Mouse (Mus musculus): ENCODE data around the gene Slc4a11. TPM values are rescaled to one million over a fixed set of nuclear protein-coding genes. Genes with fewer than 3 reads are reported as not detected.

The Slc4a11 gene
- total RNA-seq (2014; fragmentation: Nextera tagmentation) (0.32 and 5.7 TPM in 2 replicates), total RNA-seq (2017) (0.52 TPM in 1 of 2 replicates, not detected in the other)

DNA sequence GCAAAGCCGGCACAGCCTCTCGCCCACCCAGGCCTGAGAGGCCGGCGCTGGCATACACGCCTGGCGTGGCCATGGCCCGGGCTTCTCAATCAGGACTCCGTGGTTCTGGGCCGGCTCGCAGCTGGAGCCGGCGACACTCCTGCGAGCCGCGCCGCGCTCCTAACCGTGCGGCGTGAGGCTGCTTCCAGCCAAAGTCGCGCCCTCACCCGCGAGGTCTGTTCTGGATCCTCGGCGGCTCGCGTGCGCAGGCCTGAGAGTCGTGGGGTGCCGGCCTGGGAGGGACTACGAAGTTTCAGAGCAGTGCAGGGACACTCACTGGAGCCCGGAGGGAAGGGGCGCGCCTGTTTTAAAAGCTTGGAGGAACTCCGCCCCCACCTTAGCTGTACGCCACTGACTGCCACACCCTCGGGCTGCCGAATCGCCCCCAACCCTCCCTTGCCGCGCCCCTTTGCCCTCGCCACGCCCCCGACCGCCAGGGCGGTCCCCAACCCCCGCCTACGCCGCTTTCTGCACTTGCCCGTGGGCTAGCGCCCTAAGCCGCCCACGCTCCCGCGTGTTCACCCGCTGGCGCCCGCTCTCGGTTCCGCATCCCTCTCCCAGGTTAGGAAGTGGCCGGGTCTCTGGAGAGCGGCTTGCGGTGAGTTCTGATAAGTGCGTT is at the start of gene Slc4a11:
Gene Slc4a11, minus strand, starts transcription at position 367 of the 658 bp plus-strand sequence.
- peak; percentile 89 for ATAC-seq (replicated peaks; ENCODE audit: poor library complexity, severe bottlenecking)

DNA sequence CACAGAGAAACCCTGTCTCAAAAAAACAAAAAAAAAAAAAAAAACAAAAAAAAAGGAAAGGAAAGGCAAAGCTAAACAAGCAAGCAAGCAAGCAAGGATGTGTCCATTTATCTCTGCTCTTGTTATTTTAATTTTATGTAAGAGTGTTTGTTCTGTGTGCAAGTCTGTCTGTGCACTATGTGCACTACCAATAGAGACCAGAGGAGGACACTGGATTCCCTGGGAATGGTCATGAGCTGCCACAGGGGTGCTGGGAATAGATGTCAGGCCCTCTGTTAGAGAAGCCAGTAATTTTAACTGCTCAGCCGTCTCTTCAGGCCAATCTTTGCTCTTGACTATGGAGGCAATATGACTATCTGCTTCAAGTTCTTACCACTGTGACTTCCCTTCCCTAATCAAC is 46.3 kb upstream of the Slc4a11 start:
- ATAC-seq (replicated peaks; ENCODE audit: poor library complexity, severe bottlenecking), result no peak

- ATAC-seq (replicated peaks; ENCODE audit: poor library complexity, severe bottlenecking), result no peak
Measured at GRCm38 (mm10) chr2:130740096-130740495, 42.8 kb upstream of the Slc4a11 start.

- no peak for ATAC-seq (replicated peaks; ENCODE audit: poor library complexity, severe bottlenecking)
Measured at GRCm38 (mm10) chr2:130738019-130738418, 40.7 kb upstream of the Slc4a11 start.

DNA sequence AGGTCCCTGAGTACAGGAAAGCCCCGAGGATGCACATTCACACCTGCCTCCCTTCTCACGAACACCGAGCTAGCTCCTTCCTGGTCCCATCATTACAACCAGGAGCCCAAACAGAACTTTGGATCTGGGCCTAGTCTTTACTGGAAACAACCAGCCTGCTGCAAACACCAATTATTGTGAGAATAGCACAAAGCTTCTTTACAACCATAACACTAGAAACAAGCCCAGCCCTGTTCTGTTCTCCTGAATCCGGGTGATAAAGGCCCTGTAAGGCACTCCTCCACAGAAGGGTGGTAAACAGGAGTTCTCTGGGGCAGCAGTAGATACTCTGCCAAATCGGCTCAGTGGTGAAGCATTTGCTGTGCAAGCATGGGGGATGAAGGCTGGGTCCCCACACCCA is 38.0 kb upstream of the Slc4a11 start:
- ATAC-seq (replicated peaks; ENCODE audit: poor library complexity, severe bottlenecking), result no peak

DNA sequence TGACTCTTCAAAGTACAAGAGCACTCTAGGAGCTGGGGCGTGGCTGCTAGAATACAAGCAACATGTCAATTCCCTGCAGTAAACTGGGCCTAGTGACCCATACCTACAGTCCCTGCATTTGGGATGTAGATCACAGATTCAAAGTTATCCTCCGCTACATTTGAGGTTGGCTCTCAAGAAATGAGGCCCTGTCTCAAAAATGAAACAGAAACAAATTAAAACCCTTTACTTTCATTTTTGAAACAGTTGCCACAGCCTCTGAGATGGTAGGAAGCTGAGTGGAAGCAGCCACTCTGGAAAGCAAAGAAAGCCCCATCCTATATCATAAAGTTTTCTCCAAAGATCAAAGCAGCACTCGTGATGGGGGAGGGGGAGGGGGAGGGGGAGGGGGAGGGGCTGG is 36.1 kb upstream of the Slc4a11 start:
- ATAC-seq (replicated peaks; ENCODE audit: poor library complexity, severe bottlenecking), result no peak

DNA sequence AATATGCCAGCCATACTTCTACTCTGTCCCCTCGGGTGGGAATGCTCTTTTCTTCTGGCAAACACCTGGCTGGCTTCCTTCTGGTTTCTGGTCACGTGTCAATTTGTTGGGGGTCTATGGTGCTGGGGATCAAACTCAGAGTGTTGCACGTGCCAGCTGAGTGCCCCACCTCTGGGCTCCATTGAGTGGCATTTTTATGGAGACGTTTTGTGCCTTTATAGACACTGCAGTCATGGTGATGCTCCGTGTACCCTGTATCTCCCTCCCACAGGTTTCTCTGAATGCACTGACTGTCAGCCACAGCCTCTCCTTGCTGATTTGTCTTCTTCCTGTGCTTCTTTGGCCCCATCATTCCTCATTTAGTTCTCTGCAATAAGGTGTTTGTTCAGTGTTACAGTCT is 34.5 kb upstream of the Slc4a11 start:
- ATAC-seq (replicated peaks; ENCODE audit: poor library complexity, severe bottlenecking), result no peak

GRCm38 (mm10) chr2:130730746-130731145 is 33.4 kb upstream of the Slc4a11 start:
- ATAC-seq (replicated peaks; ENCODE audit: poor library complexity, severe bottlenecking), result peak; percentile 98

GRCm38 (mm10) chr2:130728906-130729585 is 31.7 kb upstream of the Slc4a11 start:
- ATAC-seq (replicated peaks; ENCODE audit: poor library complexity, severe bottlenecking), result no peak

- ATAC-seq (replicated peaks; ENCODE audit: poor library complexity, severe bottlenecking), result no peak
Measured at GRCm38 (mm10) chr2:130727752-130728151, 30.4 kb upstream of the Slc4a11 start.

DNA sequence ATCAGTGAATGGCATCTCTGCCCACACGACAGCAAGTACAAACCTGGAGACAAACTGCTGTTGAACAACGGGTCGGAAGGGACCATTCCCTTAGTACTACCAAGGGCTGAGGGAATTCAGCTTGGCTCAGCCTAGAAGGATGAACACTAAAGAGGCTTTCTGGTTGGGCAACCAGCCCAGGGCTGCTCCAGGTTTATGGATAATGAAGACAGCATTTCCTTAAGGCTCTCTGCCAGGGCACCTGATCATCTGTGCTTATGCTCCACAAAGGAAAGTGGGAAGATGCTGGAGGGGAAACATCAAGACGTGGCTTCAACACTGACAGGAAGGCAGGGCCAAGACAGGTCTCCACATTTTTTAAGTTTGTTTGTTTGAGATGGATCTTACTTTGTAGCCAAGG is 27.1 kb upstream of the Slc4a11 start:
- ATAC-seq (replicated peaks; ENCODE audit: poor library complexity, severe bottlenecking), result no peak

GRCm38 (mm10) chr2:130717951-130718350 is 20.6 kb upstream of the Slc4a11 start:
- ATAC-seq (replicated peaks; ENCODE audit: poor library complexity, severe bottlenecking), result no peak

DNA sequence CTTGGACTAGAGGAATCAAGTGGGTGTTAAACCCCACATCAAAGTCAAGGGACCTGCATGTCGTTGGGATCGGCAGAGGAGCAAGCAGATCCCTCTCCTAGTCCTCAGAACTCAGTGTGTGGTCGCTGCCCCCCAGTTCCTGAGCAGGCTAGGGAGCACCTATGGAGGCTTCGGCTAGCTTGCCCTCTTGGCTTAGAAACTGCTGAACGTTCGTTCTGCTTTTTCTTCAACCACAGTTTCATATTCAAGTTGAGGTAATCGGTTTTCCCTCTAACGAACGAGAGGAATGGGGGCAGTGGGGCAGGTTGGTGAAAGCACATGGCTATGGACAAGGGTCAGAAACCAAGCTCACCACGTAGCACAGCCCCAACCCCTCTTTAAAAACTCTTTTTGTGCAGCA is 9.7 kb upstream of the Slc4a11 start:
- ATAC-seq (replicated peaks; ENCODE audit: poor library complexity, severe bottlenecking), result peak; percentile 80

- no peak for ATAC-seq (replicated peaks; ENCODE audit: poor library complexity, severe bottlenecking)
Measured at GRCm38 (mm10) chr2:130706602-130707001, 9.3 kb upstream of the Slc4a11 start.

GRCm38 (mm10) chr2:130705178-130705577 is 7.9 kb upstream of the Slc4a11 start:
- no peak for ATAC-seq (replicated peaks; ENCODE audit: poor library complexity, severe bottlenecking)

GRCm38 (mm10) chr2:130704040-130705001 is 7.0 kb upstream of the Slc4a11 start:
- ATAC-seq (replicated peaks; ENCODE audit: poor library complexity, severe bottlenecking), result no peak

DNA sequence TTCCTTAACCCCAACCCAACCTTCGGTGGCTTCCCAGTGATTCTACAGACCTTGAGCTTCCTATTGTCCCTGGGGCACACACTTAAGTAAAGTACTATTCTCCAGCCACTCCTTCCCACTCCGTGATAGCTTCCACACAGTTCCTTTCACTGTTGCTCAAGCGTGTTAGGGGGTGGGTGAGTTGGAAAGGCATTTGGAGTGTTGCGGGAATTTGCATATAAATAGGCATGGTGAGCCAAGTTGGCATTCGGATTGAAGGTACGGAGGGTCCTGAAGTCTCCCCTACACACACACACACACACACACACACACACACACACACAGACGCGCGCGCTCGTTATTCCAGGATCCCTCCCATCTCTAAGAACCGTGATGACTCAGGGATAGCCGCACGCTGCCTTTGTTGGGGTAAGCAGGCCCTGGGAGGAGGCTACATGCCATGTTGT is 525 bp upstream of the Slc4a11 start:
- no peak for ATAC-seq (replicated peaks; ENCODE audit: poor library complexity, severe bottlenecking)

GRCm38 (mm10) chr2:130696700-130697152 is 593 bp downstream of the Slc4a11 start:
- peak; percentile 18 for ATAC-seq (replicated peaks; ENCODE audit: poor library complexity, severe bottlenecking)

- ATAC-seq (replicated peaks; ENCODE audit: poor library complexity, severe bottlenecking), result no peak
Measured at GRCm38 (mm10) chr2:130693563-130693962, 3.8 kb downstream of the Slc4a11 start.

- ATAC-seq (replicated peaks; ENCODE audit: poor library complexity, severe bottlenecking), result no peak
Measured at GRCm38 (mm10) chr2:130689011-130689410, 8.3 kb downstream of the Slc4a11 start.

GRCm38 (mm10) chr2:130685426-130685825 is 11.9 kb downstream of the Slc4a11 start:
- ATAC-seq (replicated peaks; ENCODE audit: poor library complexity, severe bottlenecking), result no peak
